In the genomic region with DNA sequence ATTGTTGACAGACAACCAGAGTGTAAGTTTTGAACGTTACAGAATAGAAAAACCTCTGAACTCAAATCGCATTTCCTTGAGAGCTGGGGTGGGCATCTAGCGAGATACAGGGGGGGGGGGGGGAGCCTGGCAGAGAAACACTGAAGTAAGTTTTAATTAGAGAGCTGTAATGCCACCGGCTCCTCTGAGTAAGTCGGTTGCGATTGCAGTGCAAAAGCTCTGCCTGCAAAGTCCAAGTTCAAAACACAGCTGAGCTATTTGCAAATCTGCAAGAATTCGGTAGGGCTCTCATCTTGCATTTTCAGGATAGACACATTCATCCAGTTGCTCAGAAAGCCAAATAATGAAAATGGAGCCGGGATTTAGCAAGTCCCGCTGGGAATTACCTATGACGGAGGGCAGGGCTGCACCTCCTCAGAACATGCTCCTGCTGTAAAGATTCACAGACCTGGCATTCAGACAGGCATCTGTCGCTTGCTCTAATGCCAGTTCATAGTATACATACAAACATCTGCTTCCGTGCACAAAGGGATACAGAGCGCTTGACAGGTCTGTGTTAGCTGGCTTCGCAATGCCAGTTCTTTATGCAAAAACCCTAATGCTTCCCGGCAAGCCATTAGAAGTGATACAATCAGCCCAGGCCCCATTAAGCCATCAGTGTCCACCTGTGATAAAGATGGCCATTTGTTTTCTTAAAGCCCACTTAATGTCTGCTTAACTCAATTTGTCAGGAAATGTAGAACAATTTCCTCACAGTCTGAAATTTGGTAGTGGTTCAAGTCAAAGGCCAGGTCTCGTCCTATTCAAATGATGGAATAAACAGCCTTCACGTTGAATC, we compare ENCODE assay signal across 12 mouse cellular contexts.
DNase-seq lines count a peak whose midpoint lies in the region; ATAC-seq and TF ChIP-seq lines count a peak whose summit lies in the region.
"Had no signal": no experiment of that assay in that cellular context is flagged by ENCODE, and none has a peak within 500 bp of the region (broad histone marks: within the 10 kb centered on the region; RNA-seq: fewer than 3 reads in every experiment).

No protein-coding gene starts in this region.

- H3K9me3 ChIP-seq in intestine, embryonic 15.5 days = no peaks in the 10 kb centered on the region
- no peaks in the 10 kb centered on the region for H3K9me3 ChIP-seq in intestine, postnatal 0 days (ENCODE audit: control insufficient read depth)
- no peaks in the 10 kb centered on the region for H3K9me3 ChIP-seq in embryonic facial prominence, embryonic 15.5 days (replicated peaks)
- H3K9me3 ChIP-seq in limb, embryonic 15.5 days = no peaks in the 10 kb centered on the region
- H3K9me3 ChIP-seq in liver, embryonic 12.5 days (replicated peaks) = no peaks in the 10 kb centered on the region
- H3K9me3 ChIP-seq: heart, embryonic 10.5 days had no signal

- no peak for ATAC-seq in intestine, embryonic 15.5 days
- no peak for ATAC-seq in intestine, postnatal 0 days
- ATAC-seq in embryonic facial prominence, embryonic 15.5 days (ENCODE audit: insufficient number of reproducible peaks, low FRiP score, low TSS enrichment, low read depth) = no peak
- no peak for ATAC-seq in limb, embryonic 15.5 days (ENCODE audit: insufficient number of reproducible peaks, low FRiP score, low TSS enrichment, low read depth)
- ATAC-seq in liver, embryonic 12.5 days = no peak
- ATAC-seq: CD4-positive, CD25-positive, alpha-beta regulatory T cell, adult 4 months had no signal

- H3K4me1 ChIP-seq in intestine, embryonic 15.5 days (replicated peaks) = no peaks in the 10 kb centered on the region
- H3K4me1 ChIP-seq in intestine, postnatal 0 days (replicated peaks; ENCODE audit: control insufficient read depth, insufficient read depth, low read length) = no peaks in the 10 kb centered on the region
- H3K4me1 ChIP-seq in embryonic facial prominence, embryonic 15.5 days = peaks cover 6% of the 10 kb centered on the region
- 0 out of 2 replicates have a peak, but pooled peaks cover 10% of the 10 kb centered on the region for H3K4me1 ChIP-seq in limb, embryonic 15.5 days
- H3K4me1 ChIP-seq in liver, embryonic 12.5 days = peaks cover 4% of the 10 kb centered on the region
- H3K4me1 ChIP-seq: heart, embryonic 10.5 days had no signal

- 35% methylated on average over 17 of the region's 17 CpGs for WGBS in intestine, embryonic 15.5 days
- 54% methylated on average over 17 of the region's 17 CpGs for WGBS in intestine, postnatal 0 days
- WGBS in embryonic facial prominence, embryonic 15.5 days = 40% methylated on average over 17 of the region's 17 CpGs
- WGBS in limb, embryonic 15.5 days = 42% methylated on average over 17 of the region's 17 CpGs
- WGBS in liver, embryonic 12.5 days (ENCODE audit: insufficient replicate concordance) = 69% methylated on average over 17 of the region's 17 CpGs

- no peak overlapping the region for H3K4me2 ChIP-seq in intestine, embryonic 15.5 days (replicated peaks)
- H3K4me2 ChIP-seq in intestine, postnatal 0 days (replicated peaks; ENCODE audit: low read depth) = no peak overlapping the region
- H3K4me2 ChIP-seq in embryonic facial prominence, embryonic 15.5 days (replicated peaks) = peak overlapping the region; percentile 34; the same call in 1 of the 2 replicates
- peak overlapping the region; percentile 22; the same call in 1 of the 2 replicates for H3K4me2 ChIP-seq in limb, embryonic 15.5 days
- H3K4me2 ChIP-seq in liver, embryonic 12.5 days = no peak overlapping the region
- H3K4me2 ChIP-seq: lung, embryonic 14.5 days had no signal

- H3K27me3 ChIP-seq in intestine, embryonic 15.5 days (replicated peaks) = no peaks in the 10 kb centered on the region
- H3K27me3 ChIP-seq in intestine, postnatal 0 days (replicated peaks; ENCODE audit: control insufficient read depth, insufficient read depth, low read length) = no peaks in the 10 kb centered on the region
- no peaks in the 10 kb centered on the region for H3K27me3 ChIP-seq in embryonic facial prominence, embryonic 15.5 days
- no peaks in the 10 kb centered on the region for H3K27me3 ChIP-seq in limb, embryonic 15.5 days
- no peaks in the 10 kb centered on the region for H3K27me3 ChIP-seq in liver, embryonic 12.5 days (replicated peaks)

- H3K4me3 ChIP-seq in intestine, embryonic 15.5 days (replicated peaks) = no peak overlapping the region
- no peak overlapping the region for H3K4me3 ChIP-seq in intestine, postnatal 0 days (ENCODE audit: low read depth, low read length)
- no peak overlapping the region; the same call in 1 of the 2 replicates for H3K4me3 ChIP-seq in embryonic facial prominence, embryonic 15.5 days (replicated peaks)
- no peak overlapping the region for H3K4me3 ChIP-seq in limb, embryonic 15.5 days
- H3K4me3 ChIP-seq in liver, embryonic 12.5 days = no peak overlapping the region
- H3K4me3 ChIP-seq: heart, embryonic 10.5 days; myocyte had no signal

- H3K9ac ChIP-seq in intestine, embryonic 15.5 days = no peak overlapping the region
- no peak overlapping the region for H3K9ac ChIP-seq in intestine, postnatal 0 days (ENCODE audit: low read depth, low read length)
- no peak overlapping the region for H3K9ac ChIP-seq in embryonic facial prominence, embryonic 15.5 days
- no peak overlapping the region for H3K9ac ChIP-seq in limb, embryonic 15.5 days
- no peak overlapping the region for H3K9ac ChIP-seq in liver, embryonic 12.5 days
- H3K9ac ChIP-seq: lung, embryonic 14.5 days had no signal

- no peak for TF ChIP-seq CTCF in intestine, postnatal 0 days (IDR thresholded peaks at IDR 0.05; ENCODE audit: low read depth)

- 0 out of 2 replicates have a peak overlapping the region, but pooled peaks have one; percentile 13 for H3K27ac ChIP-seq in intestine, embryonic 15.5 days
- H3K27ac ChIP-seq in intestine, postnatal 0 days (ENCODE audit: low read depth, low read length) = no peak overlapping the region
- H3K27ac ChIP-seq in embryonic facial prominence, embryonic 15.5 days (replicated peaks) = no peak overlapping the region
- no peak overlapping the region for H3K27ac ChIP-seq in limb, embryonic 15.5 days
- no peak overlapping the region for H3K27ac ChIP-seq in liver, embryonic 12.5 days
- H3K27ac ChIP-seq: heart, embryonic 10.5 days had no signal

- H3K36me3 ChIP-seq in intestine, embryonic 15.5 days = no peaks in the 10 kb centered on the region
- H3K36me3 ChIP-seq in intestine, postnatal 0 days (ENCODE audit: control insufficient read depth, insufficient read depth) = no peaks in the 10 kb centered on the region
- no peaks in the 10 kb centered on the region for H3K36me3 ChIP-seq in embryonic facial prominence, embryonic 15.5 days
- no peaks in the 10 kb centered on the region for H3K36me3 ChIP-seq in limb, embryonic 15.5 days
- no peaks in the 10 kb centered on the region for H3K36me3 ChIP-seq in liver, embryonic 12.5 days
- H3K36me3 ChIP-seq: heart, embryonic 10.5 days had no signal

- DNase-seq in MN1 (ENCODE audit: low spot score) = peak; percentile 92
- no peak for DNase-seq in gastrocnemius, adult 18-20 months (ENCODE audit: low spot score)
- DNase-seq in thymus, postnatal 14 days = no peak

Comparison
In these comparisons a context has a peak if more than half of its experiments do, and no peak if none do; other contexts are left out.
1. H3K4me2 ChIP-seq: peak in embryonic facial prominence, embryonic 15.5 days (single experiment) and limb, embryonic 15.5 days (single experiment); none in intestine, embryonic 15.5 days (single experiment), intestine, postnatal 0 days (single experiment) and liver, embryonic 12.5 days (single experiment).